Mouse (Mus musculus) lung, embryonic 15.5 days (tissue): ENCODE results near the gene Dstn. TPM values are rescaled to one million over a fixed set of nuclear protein-coding genes. Genes with fewer than 3 reads are reported as not detected.

Experiments used
- ATAC-seq: fragments of 200-750 bp; cut with Nextera tagmentation; 2 replicates; pipeline ENCODE4 v1.8.0; 2017; ENCODE audit warnings: moderate number of reproducible peaks, borderline replicate concordance; ENCODE audit not compliant: low FRiP score, low TSS enrichment; ENCODE audit errors: extremely low read depth
- H3K27ac ChIP-seq: fragments of 300-500 bp; sonication (generic); 2 replicates; pipeline ENCODE4 v1.5.1; 2015; ENCODE audit warnings: moderate library complexity, mild to moderate bottlenecking, inconsistent platforms
- H3K27me3 ChIP-seq: fragments of 300-500 bp; sonication (generic); 2 replicates; pipeline ENCODE4 v1.6.1; 2015; ENCODE audit warnings: inconsistent platforms
- H3K36me3 ChIP-seq: fragments of 300-500 bp; sonication (generic); 2 replicates; pipeline ENCODE4 v1.6.1; 2015; ENCODE audit warnings: inconsistent platforms
- H3K4me1 ChIP-seq: fragments of 300-500 bp; sonication (generic); 2 replicates; pipeline ENCODE4 v1.6.1; 2015; ENCODE audit warnings: inconsistent platforms
- H3K4me2 ChIP-seq: fragments of 300-500 bp; sonication (generic); 2 replicates; pipeline ENCODE4 v1.6.1; 2015; ENCODE audit warnings: inconsistent platforms, mild to moderate bottlenecking, moderate library complexity
- H3K4me3 ChIP-seq: fragments of 300-500 bp; sonication (generic); 2 replicates; pipeline ENCODE4 v1.5.1; 2015; ENCODE audit warnings: mild to moderate bottlenecking, inconsistent platforms
- H3K9ac ChIP-seq: fragments of 300-500 bp; sonication (generic); 2 replicates; pipeline ENCODE4 v1.6.1; 2015; ENCODE audit warnings: inconsistent platforms
- H3K9me3 ChIP-seq: fragments of 300-500 bp; sonication (generic); 2 replicates; pipeline ENCODE4 v1.6.1; 2016; ENCODE audit warnings: inconsistent platforms
- WGBS: fragments of 180-500 bp; shearing (Covaris S2); methylation state at CpG from one replicate; pipeline ENCODE4 v1.1.7; 2015; 5-methylcytosine and 5-hydroxymethylcytosine counted together
- polyA plus RNA-seq: library from polyadenylated mRNA; unstranded; fragments of >200 nt; fragmentation: Nextera tagmentation; extraction: Ambion mirVana; gene quantifications from 2 replicates; pipeline ENCODE4 v1.2.1, GENCODE M21; 2015

Gene Dstn
- polyA plus RNA-seq, 1 experiment from 2014 or later: 519 TPM

GRCm38 (mm10) chr2:143970841-143971240 is 55.7 kb downstream of the Dstn start:
- H3K4me1 ChIP-seq: no peaks in the 10 kb centered on the region
- 77% methylated on average over 2 of the region's 2 CpGs for WGBS
- no peak for ATAC-seq
- no peak overlapping the region for H3K4me3 ChIP-seq
- no peak overlapping the region for H3K9ac ChIP-seq
- H3K27me3 ChIP-seq: no peaks in the 10 kb centered on the region
- no peaks in the 10 kb centered on the region for H3K9me3 ChIP-seq
- H3K27ac ChIP-seq: no peak overlapping the region
- no peak overlapping the region for H3K4me2 ChIP-seq
- H3K36me3 ChIP-seq: peaks cover 90% of the 10 kb centered on the region

- no peak for ATAC-seq
- H3K36me3 ChIP-seq: peaks cover 80% of the 10 kb centered on the region
- H3K4me3 ChIP-seq: no peak overlapping the region
- no peak overlapping the region for H3K9ac ChIP-seq
- H3K27ac ChIP-seq: no peak overlapping the region
- no peak overlapping the region for H3K4me2 ChIP-seq
- H3K4me1 ChIP-seq: no peaks in the 10 kb centered on the region
- WGBS: 86% methylated on average over 2 of the region's 2 CpGs
- no peaks in the 10 kb centered on the region for H3K9me3 ChIP-seq
- H3K27me3 ChIP-seq: no peaks in the 10 kb centered on the region
Observed at GRCm38 (mm10) chr2:143971887-143972286, 56.8 kb downstream of the Dstn start.

GRCm38 (mm10) chr2:143973161-143973560 is 58.0 kb downstream of the Dstn start:
- Histone ChIP-seq H3K4me2 (no peak overlapping the region), H3K27me3 (no peaks in the 10 kb centered on the region), H3K36me3 (peaks cover 68% of the 10 kb centered on the region), H3K4me1 (no peaks in the 10 kb centered on the region), H3K4me3 (no peak overlapping the region), H3K27ac (no peak overlapping the region), H3K9me3 (no peaks in the 10 kb centered on the region), H3K9ac (no peak overlapping the region)
- 89% methylated on average over 7 of the region's 7 CpGs for WGBS
- no peak for ATAC-seq

- Histone ChIP-seq H3K4me1 (no peaks in the 10 kb centered on the region), H3K9ac (no peak overlapping the region), H3K36me3 (peaks cover 55% of the 10 kb centered on the region), H3K4me2 (no peak overlapping the region), H3K9me3 (no peaks in the 10 kb centered on the region), H3K27me3 (no peaks in the 10 kb centered on the region), H3K4me3 (no peak overlapping the region), H3K27ac (no peak overlapping the region)
- ATAC-seq: no peak
- WGBS: 90% methylated on average over 5 of the region's 5 CpGs
Observed at GRCm38 (mm10) chr2:143975146-143975649, 60.1 kb downstream of the Dstn start.

GRCm38 (mm10) chr2:143978444-143979147 is 63.5 kb downstream of the Dstn start:
- H3K4me1 ChIP-seq: no peaks in the 10 kb centered on the region
- H3K27ac ChIP-seq: no peak overlapping the region
- H3K36me3 ChIP-seq: peaks cover 27% of the 10 kb centered on the region
- H3K27me3 ChIP-seq: no peaks in the 10 kb centered on the region
- H3K9me3 ChIP-seq: no peaks in the 10 kb centered on the region
- H3K4me3 ChIP-seq: no peak overlapping the region
- no peak overlapping the region for H3K4me2 ChIP-seq
- WGBS: 90% methylated on average over 8 of the region's 8 CpGs
- ATAC-seq: no peak
- no peak overlapping the region for H3K9ac ChIP-seq

- Histone ChIP-seq H3K4me2 (no peak overlapping the region), H3K27me3 (no peaks in the 10 kb centered on the region), H3K9ac (no peak overlapping the region), H3K4me1 (no peaks in the 10 kb centered on the region), H3K27ac (no peak overlapping the region), H3K4me3 (no peak overlapping the region), H3K9me3 (no peaks in the 10 kb centered on the region), H3K36me3 (peaks cover 18% of the 10 kb centered on the region)
- ATAC-seq: peak; percentile 55; the same call in 1 of the 2 replicates
- WGBS: 31% methylated on average over 6 of the region's 6 CpGs
Observed at GRCm38 (mm10) chr2:143980781-143981398, 65.8 kb downstream of the Dstn start.

GRCm38 (mm10) chr2:143982152-143982551 is 67.0 kb downstream of the Dstn start:
- no peaks in the 10 kb centered on the region for H3K9me3 ChIP-seq
- WGBS: 69% methylated on average over 4 of the region's 4 CpGs
- no peak overlapping the region for H3K4me2 ChIP-seq
- no peaks in the 10 kb centered on the region for H3K27me3 ChIP-seq
- no peak for ATAC-seq
- H3K4me3 ChIP-seq: no peak overlapping the region
- no peaks in the 10 kb centered on the region for H3K4me1 ChIP-seq
- H3K27ac ChIP-seq: no peak overlapping the region
- H3K36me3 ChIP-seq: peaks cover 16% of the 10 kb centered on the region
- no peak overlapping the region for H3K9ac ChIP-seq

GRCm38 (mm10) chr2:143982901-143983300 is 67.8 kb downstream of the Dstn start:
- no peak overlapping the region for H3K4me3 ChIP-seq
- WGBS: 54% methylated on average over 3 of the region's 3 CpGs
- no peak for ATAC-seq
- no peaks in the 10 kb centered on the region for H3K9me3 ChIP-seq
- no peak overlapping the region for H3K4me2 ChIP-seq
- peaks cover 24% of the 10 kb centered on the region for H3K36me3 ChIP-seq
- H3K27ac ChIP-seq: no peak overlapping the region
- H3K4me1 ChIP-seq: no peaks in the 10 kb centered on the region
- no peaks in the 10 kb centered on the region for H3K27me3 ChIP-seq
- H3K9ac ChIP-seq: no peak overlapping the region

GRCm38 (mm10) chr2:143983482-143983881 is 68.4 kb downstream of the Dstn start:
- 67% methylated on average over 2 of the region's 2 CpGs for WGBS
- no peaks in the 10 kb centered on the region for H3K4me1 ChIP-seq
- H3K9ac ChIP-seq: no peak overlapping the region
- peaks cover 26% of the 10 kb centered on the region for H3K36me3 ChIP-seq
- no peak overlapping the region for H3K4me2 ChIP-seq
- no peak overlapping the region for H3K4me3 ChIP-seq
- no peaks in the 10 kb centered on the region for H3K27me3 ChIP-seq
- no peak for ATAC-seq
- H3K27ac ChIP-seq: no peak overlapping the region
- no peaks in the 10 kb centered on the region for H3K9me3 ChIP-seq

- ATAC-seq: no peak
- Histone ChIP-seq H3K27ac (no peak overlapping the region), H3K36me3 (peaks cover 19% of the 10 kb centered on the region), H3K27me3 (no peaks in the 10 kb centered on the region), H3K4me1 (peaks cover 17% of the 10 kb centered on the region), H3K9me3 (no peaks in the 10 kb centered on the region), H3K9ac (no peak overlapping the region), H3K4me3 (no peak overlapping the region), H3K4me2 (no peak overlapping the region)
- 72% methylated on average over 2 of the region's 2 CpGs for WGBS
Observed at GRCm38 (mm10) chr2:143987485-143987884, 72.4 kb downstream of the Dstn start.

- no peak overlapping the region for H3K4me3 ChIP-seq
- no peak overlapping the region for H3K27ac ChIP-seq
- H3K36me3 ChIP-seq: peaks cover 17% of the 10 kb centered on the region
- no peaks in the 10 kb centered on the region for H3K27me3 ChIP-seq
- no peaks in the 10 kb centered on the region for H3K9me3 ChIP-seq
- H3K9ac ChIP-seq: no peak overlapping the region
- WGBS: 84% methylated on average over 3 of the region's 3 CpGs
- H3K4me2 ChIP-seq: no peak overlapping the region
- no peak for ATAC-seq
- H3K4me1 ChIP-seq: peaks cover 21% of the 10 kb centered on the region
Observed at GRCm38 (mm10) chr2:143988016-143988415, 72.9 kb downstream of the Dstn start.

- peaks cover 26% of the 10 kb centered on the region for H3K4me1 ChIP-seq
- H3K4me2 ChIP-seq: no peak overlapping the region
- no peaks in the 10 kb centered on the region for H3K9me3 ChIP-seq
- 0 out of 2 replicates have a peak overlapping the region, but pooled peaks have one; percentile 5 for H3K27ac ChIP-seq
- no peaks in the 10 kb centered on the region for H3K27me3 ChIP-seq
- peaks cover 11% of the 10 kb centered on the region for H3K36me3 ChIP-seq
- ATAC-seq: peak; percentile 55; the same call in 1 of the 2 replicates
- H3K9ac ChIP-seq: no peak overlapping the region
- WGBS: 19% methylated on average over 1 of the region's 1 CpGs
- no peak overlapping the region for H3K4me3 ChIP-seq
Observed at GRCm38 (mm10) chr2:143990997-143991396, 75.9 kb downstream of the Dstn start.
